Mouse (Mus musculus) forebrain, embryonic 11.5 days (tissue): ENCODE measurements around the gene Gm49345. TPM values are rescaled to one million over a fixed set of nuclear protein-coding genes. Genes with fewer than 3 reads are reported as not detected.
A peak's percentile ranks its signal among the peaks of the same experiment; 100 is the strongest.

ENCODE experiments used
- ATAC-seq: fragments of 200-750 bp; cut with Nextera tagmentation; replicated peaks from 2 replicates; pipeline ENCODE4 v1.8.0; 2017; ENCODE audit warnings: moderate TSS enrichment; ENCODE audit not compliant: low FRiP score
- DNase-seq: peaks from one replicate; pipeline ENCODE4 v3.0.0-alpha.2; 2017; ENCODE audit warnings: low spot score
- H3K27ac ChIP-seq: fragments of 300-500 bp; sonication (generic); 2 replicates; pipeline ENCODE4 v1.5.1; 2014; ENCODE audit warnings: low read depth, low read length
- H3K27me3 ChIP-seq: fragments of 300-500 bp; sonication (generic); 2 replicates; pipeline ENCODE4 v1.6.1; 2014; ENCODE audit warnings: mild to moderate bottlenecking, low read length, mixed read lengths; ENCODE audit not compliant: control insufficient read depth, insufficient read depth
- H3K36me3 ChIP-seq: fragments of 300-500 bp; sonication (generic); 2 replicates; pipeline ENCODE4 v1.6.1; 2014; ENCODE audit warnings: mild to moderate bottlenecking, low read length, moderate library complexity, mixed read lengths; ENCODE audit not compliant: control insufficient read depth, insufficient read depth
- H3K4me1 ChIP-seq: fragments of 300-500 bp; sonication (generic); replicated peaks from 2 replicates; pipeline ENCODE4 v1.6.1; 2014; ENCODE audit warnings: low read length, mixed read lengths; ENCODE audit not compliant: control insufficient read depth, insufficient read depth
- H3K4me2 ChIP-seq: fragments of 300-500 bp; sonication (generic); 2 replicates; pipeline ENCODE4 v1.6.1; 2014; ENCODE audit warnings: low read depth, mild to moderate bottlenecking, low read length, moderate library complexity, mixed read lengths; ENCODE audit not compliant: severe bottlenecking
- H3K4me3 ChIP-seq: fragments of 300-500 bp; sonication (generic); 2 replicates; pipeline ENCODE4 v1.5.1; 2014; ENCODE audit warnings: low read depth, low read length
- H3K9ac ChIP-seq: fragments of 300-500 bp; sonication (generic); 2 replicates; pipeline ENCODE4 v1.6.1; 2014; ENCODE audit warnings: low read length
- H3K9me3 ChIP-seq: fragments of 300-500 bp; sonication (generic); 2 replicates; pipeline ENCODE4 v1.6.1; 2016; ENCODE audit warnings: low read length, mixed read lengths; ENCODE audit not compliant: control insufficient read depth
- WGBS: fragments of 180-500 bp; shearing (Covaris S2); extraction: QIAGEN DNeasy Blood & Tissue Kit; methylation state at CpG from one replicate; pipeline ENCODE4 v1.1.7; 2014; 5-methylcytosine and 5-hydroxymethylcytosine counted together
- polyA plus RNA-seq: library from polyadenylated mRNA; unstranded; fragments of >200 nt; fragmentation: Nextera tagmentation; extraction: Ambion mirVana; gene quantifications from 2 replicates; pipeline ENCODE4 v1.2.1, GENCODE M21; 2014

Gm49345 gene
- polyA plus RNA-seq, 1 experiment from 2014 or later, result not detected

GRCm38 (mm10) chr13:67572591-67573189 is 64.9 kb downstream of the Gm49345 start:
- Histone ChIP-seq H3K4me2 (no peak overlapping the region), H3K9me3 (no peaks in the 10 kb centered on the region), H3K4me3 (no peak overlapping the region), H3K36me3 (no peaks in the 10 kb centered on the region), H3K9ac (no peak overlapping the region), H3K4me1 (no peaks in the 10 kb centered on the region), H3K27ac (no peak overlapping the region), H3K27me3 (no peaks in the 10 kb centered on the region)
- WGBS, result 74% methylated on average over 5 of the region's 5 CpGs
- DNase-seq (no peak), ATAC-seq (no peak)

GRCm38 (mm10) chr13:67553730-67554129 is 83.8 kb downstream of the Gm49345 start, which contains the start of gene Zfp748:
Gene Zfp748 (minus strand): TSS chr13:67553830.
- 79% methylated on average over 4 of the region's 4 CpGs for WGBS
- H3K4me2 ChIP-seq, result peak within 1 kb of the TSS; percentile 57
- no peak for DNase-seq

GRCm38 (mm10) chr13:67552505-67553346 is 84.8 kb downstream of the Gm49345 start:
- WGBS, result 1% methylated on average over 44 of the region's 44 CpGs
- Histone ChIP-seq H3K4me3 (peak overlapping the region; percentile 83), H3K27ac (peak overlapping the region; percentile 54; the same call in 1 of the 2 replicates), H3K36me3 (no peaks in the 10 kb centered on the region), H3K9ac (peak overlapping the region; percentile 87), H3K4me1 (no peaks in the 10 kb centered on the region; the same call in 1 of the 2 replicates), H3K9me3 (no peaks in the 10 kb centered on the region), H3K27me3 (no peaks in the 10 kb centered on the region), H3K4me2 (peak overlapping the region; percentile 57)
- ATAC-seq (peak; percentile 98), DNase-seq (peak; percentile 86)

More at GRCm38 (mm10) chr13:67553730-67554129, 83.8 kb downstream of the Gm49345 start, which contains the start of gene Zfp748:
- peak within 1 kb of the TSS; percentile 83 for H3K4me3 ChIP-seq
- no peaks in the 10 kb centered on the region for H3K36me3 ChIP-seq
- H3K27me3 ChIP-seq, result no peaks in the 10 kb centered on the region
- H3K27ac ChIP-seq, result peak within 1 kb of the TSS; percentile 54; the same call in 1 of the 2 replicates
- 0 out of 2 replicates have a peak, but pooled peaks have one; percentile 1 for ATAC-seq
- H3K9me3 ChIP-seq, result no peaks in the 10 kb centered on the region
- H3K9ac ChIP-seq, result peak within 1 kb of the TSS; percentile 87
- H3K4me1 ChIP-seq, result no peaks in the 10 kb centered on the region; the same call in 1 of the 2 replicates

- Histone ChIP-seq H3K9me3 (no peaks in the 10 kb centered on the region), H3K27ac (no peak overlapping the region), H3K9ac (no peak overlapping the region), H3K36me3 (peaks cover 17% of the 10 kb centered on the region), H3K4me1 (no peaks in the 10 kb centered on the region), H3K27me3 (no peaks in the 10 kb centered on the region), H3K4me2 (no peak overlapping the region), H3K4me3 (no peak overlapping the region)
- WGBS, result 85% methylated on average over 1 of the region's 1 CpGs
- ATAC-seq (no peak), DNase-seq (no peak)
Observed at GRCm38 (mm10) chr13:67545941-67546340, 91.6 kb downstream of the Gm49345 start.

Other genes starting within 250 kb of the Gm49345 start
- 3.7 and 4.4 TPM in 2 replicates for gene Zfp429, start 237.9 kb downstream of the Gm49345 start, polyA plus RNA-seq
- 0.56 and 0.76 TPM in 2 replicates for gene Zfp459, start 216.4 kb downstream of the Gm49345 start, polyA plus RNA-seq
- gene Zfp874a, start 186.1 kb downstream of the Gm49345 start, polyA plus RNA-seq, result 5.2 and 6.0 TPM in 2 replicates
- 0.79 and 0.84 TPM in 2 replicates for gene Zfp874b, start 153.5 kb downstream of the Gm49345 start, polyA plus RNA-seq
- 14.3 and 15.3 TPM in 2 replicates for gene Zfp58, start 137.2 kb downstream of the Gm49345 start, polyA plus RNA-seq
- gene Gm26965, start 111.6 kb downstream of the Gm49345 start, polyA plus RNA-seq, result 0.19 TPM in 1 of 2 replicates, not detected in the other
- gene Zfp87, start 111.6 kb downstream of the Gm49345 start, polyA plus RNA-seq, result 27.3 and 29.5 TPM in 2 replicates
- 16.9 and 19.2 TPM in 2 replicates for gene Zfp748, start 83.9 kb downstream of the Gm49345 start, polyA plus RNA-seq
- gene Zfp729b, start 28.1 kb downstream of the Gm49345 start, polyA plus RNA-seq, result 4.1 and 5.5 TPM in 2 replicates
- 3.4 and 4.5 TPM in 2 replicates for gene Zfp729a, start within 50 bp of the Gm49345 start, polyA plus RNA-seq
- 12.8 and 13.6 TPM in 2 replicates for gene Zfp738, start 49.3 kb upstream of the Gm49345 start, polyA plus RNA-seq
- gene Zfp65, start 91.4 kb upstream of the Gm49345 start, polyA plus RNA-seq, result 4.9 and 5.9 TPM in 2 replicates
- gene Zfp85, start 117.5 kb upstream of the Gm49345 start, polyA plus RNA-seq, result 5.5 and 6.5 TPM in 2 replicates
- 4.1 and 4.9 TPM in 2 replicates for gene Zfp493, start 141.9 kb upstream of the Gm49345 start, polyA plus RNA-seq
- gene Zfp273, start 176.0 kb upstream of the Gm49345 start, polyA plus RNA-seq, result 7.7 and 8.1 TPM in 2 replicates
- gene Gm10037, start 193.3 kb upstream of the Gm49345 start, polyA plus RNA-seq, result 2.7 and 2.8 TPM in 2 replicates
- gene BC048507, start 225.6 kb upstream of the Gm49345 start, polyA plus RNA-seq, result not detected in 2 replicates